Mouse (Mus musculus) lung, postnatal 25 days (tissue): ENCODE data around the gene Npb.
A peak's percentile ranks its signal among the peaks of the same experiment; 100 is the strongest.
"Not testable (repeated sequence)": the region's sequence is repeated elsewhere in the genome, so short reads cannot be mapped to it uniquely, and the experiment has no call there.

Experiments
- DNase-seq: peaks from one replicate; pipeline ENCODE4 v3.0.0; 2022; ENCODE audit warnings: low spot score

Gene Npb

DNA sequence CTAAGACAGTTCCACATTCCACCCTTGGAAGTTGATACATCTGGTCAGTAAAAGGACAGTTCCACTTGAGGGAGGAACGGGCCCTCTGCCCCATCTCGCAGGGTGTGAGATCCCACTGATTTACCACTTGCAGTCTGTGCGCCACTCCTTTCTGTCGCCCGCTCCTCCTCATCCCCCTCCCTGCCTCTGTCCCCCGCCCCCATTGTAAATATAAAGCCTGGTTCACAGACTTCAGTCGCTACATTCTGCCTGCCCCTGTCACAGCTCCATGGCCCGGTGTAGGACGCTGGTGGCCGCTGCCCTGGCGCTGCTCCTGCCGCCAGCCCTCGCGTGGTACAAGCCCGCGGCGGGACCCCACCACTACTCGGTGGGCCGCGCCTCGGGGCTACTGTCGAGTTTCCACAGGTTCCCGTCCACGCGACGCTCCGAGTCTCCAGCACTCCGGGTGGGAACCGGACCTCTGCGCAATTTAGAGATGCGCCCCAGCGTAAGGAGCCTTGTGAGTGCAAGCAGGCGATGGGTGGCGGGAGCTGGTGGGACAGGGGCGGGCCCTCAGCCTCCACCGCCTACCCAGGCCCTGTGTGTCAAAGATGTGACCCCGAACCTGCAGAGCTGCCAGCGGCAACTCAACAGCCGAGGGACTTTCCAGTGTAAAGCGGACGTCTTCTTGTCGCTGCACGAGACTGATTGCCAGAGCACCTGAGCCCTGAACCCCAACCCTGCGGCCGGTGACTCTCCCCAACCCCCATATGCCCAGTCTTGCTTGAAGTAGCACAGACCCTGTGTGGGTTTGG lies at the start of gene Npb:
Npb (plus strand) TSS at position 237 of the 794 bp plus-strand sequence.
- no peak for DNase-seq

DNA sequence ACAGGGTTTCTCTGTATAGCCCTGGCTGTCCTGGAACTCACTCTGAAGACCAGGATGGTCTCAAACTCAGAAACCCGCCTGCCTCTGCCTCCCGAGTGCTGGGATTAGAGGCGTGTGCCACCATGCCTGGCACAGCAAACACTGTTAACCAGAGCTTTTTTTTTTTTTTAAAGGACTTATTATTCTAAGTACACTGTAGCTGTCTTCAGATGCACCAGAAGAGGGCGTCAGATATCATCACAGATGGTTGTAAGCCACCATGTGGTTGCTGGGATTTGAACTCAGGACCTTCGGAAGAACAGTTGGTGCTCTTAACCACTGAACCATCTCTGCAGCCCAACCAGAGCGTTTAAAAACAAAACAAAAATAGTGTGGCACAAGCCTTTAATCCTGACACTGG lies 49.4 kb upstream of the Npb start:
- not testable (repeated sequence) for DNase-seq

DNA sequence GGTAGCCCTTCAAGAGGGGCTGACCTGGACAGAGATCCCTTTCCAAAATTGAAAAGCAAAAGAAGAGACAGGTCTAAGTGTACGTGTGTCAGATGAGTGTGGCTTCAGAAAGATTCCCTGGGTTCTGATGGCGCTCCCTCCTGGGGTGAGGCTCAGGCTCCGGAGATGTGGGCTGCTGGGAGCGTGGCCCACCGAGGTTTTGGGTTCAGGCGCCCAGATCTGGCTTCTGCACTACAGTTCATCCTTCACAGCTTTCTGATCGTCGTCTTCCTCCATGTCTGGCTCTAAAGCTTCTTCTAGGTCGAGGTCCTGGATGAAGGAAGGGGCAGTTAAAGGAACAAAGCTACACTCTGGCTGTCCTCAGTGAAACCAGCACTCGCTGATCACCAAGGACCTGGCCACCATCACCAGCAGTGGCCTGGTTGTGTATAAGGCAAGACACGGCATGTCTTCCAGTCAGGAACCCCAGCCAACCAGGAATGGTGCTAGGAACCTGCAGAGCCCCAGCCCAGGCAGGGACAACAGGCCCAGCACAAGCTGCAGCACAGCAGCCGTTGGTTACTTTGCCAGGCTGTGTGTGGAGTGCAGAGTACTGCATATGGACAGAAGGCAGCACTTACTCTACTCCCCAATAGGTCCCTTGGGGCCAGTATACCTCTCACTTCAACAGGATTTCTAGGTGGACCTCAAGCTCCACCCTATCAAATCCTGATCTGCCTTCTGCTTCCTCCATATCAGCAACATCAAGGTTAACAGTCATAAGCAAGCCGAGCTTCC lies 47.1 kb upstream of the Npb start:
- no peak for DNase-seq

- DNase-seq: no peak
Observed at GRCm38 (mm10) chr11:120562949-120563348, 45.3 kb upstream of the Npb start.

DNA sequence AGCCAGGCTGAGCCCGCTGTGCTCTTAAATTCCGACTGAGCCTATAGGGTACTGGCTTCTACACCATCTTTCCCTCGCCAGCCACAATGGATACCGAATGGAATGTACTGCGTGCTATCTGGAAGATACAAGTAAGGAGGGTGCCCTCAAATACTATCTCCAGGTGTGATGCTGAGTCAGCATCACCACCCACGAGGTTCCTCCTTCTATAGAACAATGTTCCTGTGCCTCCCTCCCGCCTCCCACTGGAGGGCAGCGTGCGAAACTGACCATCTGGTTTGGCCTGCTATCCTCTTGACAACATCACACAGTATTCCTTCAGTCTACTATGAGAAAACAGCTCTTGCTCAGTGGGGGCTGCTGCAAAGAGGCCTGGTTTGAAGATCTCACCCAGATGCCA lies 43.2 kb upstream of the Npb start:
- DNase-seq: no peak

DNA sequence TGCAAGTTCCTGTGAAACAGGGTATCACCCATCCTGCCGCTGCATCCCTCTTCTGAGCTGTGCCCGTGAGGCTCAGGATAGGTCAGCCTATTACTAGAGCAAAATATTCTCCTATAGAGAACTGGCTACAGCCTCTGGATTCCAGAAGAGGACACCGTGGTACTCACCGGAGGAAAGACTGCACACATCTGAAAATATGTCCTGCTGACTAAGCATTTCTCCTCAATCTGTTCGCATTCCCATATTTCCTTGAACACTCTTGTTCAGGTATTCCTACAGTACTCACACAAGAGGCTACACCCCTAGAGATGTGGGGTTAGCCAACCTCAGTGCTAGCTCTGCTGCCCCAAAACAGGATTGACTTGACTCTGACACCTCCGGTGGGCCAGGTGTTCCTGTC lies 40.0 kb upstream of the Npb start:
- DNase-seq: no peak

GRCm38 (mm10) chr11:120571122-120571521 lies 37.2 kb upstream of the Npb start:
- DNase-seq: no peak

- no peak for DNase-seq
Observed at GRCm38 (mm10) chr11:120571754-120572416, 36.4 kb upstream of the Npb start.

DNA sequence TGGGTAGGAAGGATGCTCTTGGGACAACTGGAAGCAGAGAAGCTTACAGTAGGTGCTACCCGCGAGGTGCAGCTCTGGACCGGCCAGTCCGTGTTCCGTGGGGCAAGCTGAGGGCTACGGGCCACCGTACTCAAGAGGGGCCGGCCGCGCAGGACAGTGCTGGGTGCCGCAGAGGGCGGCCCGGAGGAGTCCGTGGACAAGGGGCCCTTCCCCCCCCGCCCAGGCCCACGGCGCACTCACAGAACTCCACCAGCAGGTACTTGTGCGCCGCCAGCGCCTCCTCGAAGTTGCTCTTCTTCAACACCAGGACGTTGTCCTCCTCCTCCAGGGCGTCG lies 35.9 kb upstream of the Npb start:
- no peak for DNase-seq

DNA sequence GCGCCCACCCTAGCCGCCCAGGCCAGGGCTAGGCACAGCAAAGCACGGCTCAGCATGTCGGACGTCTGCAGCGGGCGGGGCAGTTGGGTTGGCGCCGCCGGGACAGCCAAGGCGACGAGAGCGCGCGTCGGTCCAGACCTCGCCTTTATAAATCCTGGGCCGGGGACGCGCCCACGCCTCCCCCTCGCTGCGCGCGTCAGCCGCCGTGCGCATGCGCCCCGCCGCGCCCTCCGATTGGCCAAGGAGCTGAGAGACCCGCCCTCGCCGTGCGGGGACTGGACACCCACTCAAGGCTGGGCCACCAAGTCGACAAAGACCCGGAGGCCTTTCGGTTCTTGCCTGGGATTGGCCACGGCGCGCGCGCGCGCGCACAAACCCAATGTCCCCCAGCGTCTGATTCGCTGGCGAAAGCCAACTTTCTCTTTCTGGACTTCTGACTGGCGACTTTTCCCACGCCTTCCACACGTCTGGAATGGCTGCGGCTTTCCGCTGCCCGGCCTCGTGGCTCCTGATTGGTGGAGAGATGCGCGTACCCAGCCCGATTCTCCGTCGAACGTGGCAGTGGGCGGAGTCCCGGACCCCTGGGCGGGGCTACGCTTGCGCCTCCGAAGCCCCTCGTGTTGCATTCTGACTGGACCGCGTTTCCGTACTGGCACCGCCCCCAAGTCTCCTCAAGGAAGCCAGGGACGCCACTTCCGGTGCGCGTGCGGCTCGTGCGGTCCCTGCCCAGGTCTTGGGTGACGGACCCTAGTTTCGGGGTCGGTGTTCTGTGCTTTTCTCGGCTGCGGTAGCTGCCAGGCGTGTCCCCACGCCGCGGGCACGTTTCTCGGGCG lies 35.3 kb upstream of the Npb start, which contains the start of gene P4hb:
P4hb (minus strand) TSS at position 502 of the 833 bp plus-strand sequence.
- peak; percentile 100 for DNase-seq

DNA sequence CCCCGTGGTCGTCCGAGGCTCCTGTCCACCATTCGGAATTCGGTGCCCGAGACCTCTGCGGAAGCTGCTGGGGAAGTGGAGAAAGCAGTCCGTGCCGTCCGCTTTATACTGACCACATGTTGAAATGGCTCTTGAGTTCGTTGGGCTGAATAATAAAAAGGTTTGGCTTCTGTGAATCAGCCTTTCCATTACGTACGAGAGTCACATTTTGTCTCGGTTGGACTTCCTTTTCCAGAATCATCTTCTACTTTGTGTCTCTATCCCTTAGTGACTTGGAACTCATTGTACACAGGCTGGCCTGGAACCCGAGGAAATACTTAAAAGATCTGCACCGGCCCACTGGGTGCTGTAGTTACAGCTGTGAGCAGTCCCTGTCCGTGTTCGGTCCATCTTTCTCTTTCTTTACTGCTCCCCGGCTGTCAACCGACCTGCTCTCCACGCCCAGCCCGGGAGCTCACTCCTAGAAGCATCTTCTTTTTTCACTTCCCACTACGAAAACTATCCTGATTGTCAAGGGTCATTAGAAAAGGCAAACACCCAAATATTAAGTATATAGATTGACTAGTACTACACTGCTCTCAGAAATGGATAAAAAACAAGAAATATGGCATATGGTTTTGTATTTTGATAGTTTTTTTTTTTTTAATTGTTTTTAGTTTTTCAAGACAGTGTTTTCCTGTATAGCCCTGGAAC lies 34.5 kb upstream of the Npb start:
- DNase-seq: no peak

DNA sequence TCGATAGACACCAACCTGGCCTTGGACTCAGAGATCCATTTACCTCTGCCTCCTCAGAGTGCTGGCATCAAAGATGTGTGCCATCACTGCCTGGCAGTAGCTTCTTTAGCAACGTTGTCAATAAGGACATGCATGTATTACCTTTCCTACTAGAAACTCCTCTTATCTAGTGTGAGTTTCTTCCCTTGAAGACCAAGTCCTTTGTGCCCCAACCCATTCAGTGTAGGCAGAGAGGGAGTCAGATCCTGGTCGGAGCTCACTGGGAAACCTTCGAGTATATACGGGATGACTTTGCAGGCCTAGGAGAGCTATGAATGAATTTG lies 34.0 kb upstream of the Npb start:
- DNase-seq: no peak

DNA sequence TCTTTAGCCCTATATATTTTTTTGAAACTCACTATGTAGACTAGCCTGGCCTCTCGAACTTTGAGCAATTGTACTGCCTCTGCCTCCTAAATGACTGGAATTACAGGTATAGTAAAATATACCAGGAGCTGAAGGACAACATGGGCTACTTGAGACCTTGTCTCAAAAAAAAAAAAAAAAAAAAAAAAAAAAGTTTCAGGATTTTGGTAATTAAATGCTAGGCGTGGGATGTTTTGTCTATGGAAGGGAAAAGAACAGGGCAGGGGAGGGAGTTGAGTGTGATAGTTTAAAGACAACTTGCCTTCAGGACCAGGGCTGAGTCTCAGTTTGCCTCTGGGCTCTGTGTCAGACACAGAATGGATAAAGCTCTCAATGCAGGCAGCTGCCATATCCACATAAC lies 33.2 kb upstream of the Npb start:
- DNase-seq: no peak

DNA sequence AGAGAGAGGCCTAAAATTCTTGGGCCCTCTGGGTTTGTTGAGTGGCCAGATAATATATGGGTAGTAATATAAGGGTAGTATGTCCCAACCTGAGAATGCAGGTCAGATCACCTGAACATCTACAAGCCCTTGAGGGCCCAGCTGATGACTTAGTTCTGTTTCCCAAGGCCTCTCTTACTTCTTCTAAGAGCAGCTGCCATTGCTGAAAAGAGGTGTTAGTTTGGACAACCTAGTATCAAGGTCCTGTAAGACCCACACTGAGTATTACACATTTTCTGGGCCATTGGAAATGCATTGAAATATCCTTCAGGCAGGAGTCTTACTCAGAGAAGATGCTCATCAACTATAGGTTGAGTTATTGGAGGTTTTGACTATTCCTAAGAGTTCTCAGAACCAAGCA lies 32.3 kb upstream of the Npb start:
- DNase-seq: no peak

DNA sequence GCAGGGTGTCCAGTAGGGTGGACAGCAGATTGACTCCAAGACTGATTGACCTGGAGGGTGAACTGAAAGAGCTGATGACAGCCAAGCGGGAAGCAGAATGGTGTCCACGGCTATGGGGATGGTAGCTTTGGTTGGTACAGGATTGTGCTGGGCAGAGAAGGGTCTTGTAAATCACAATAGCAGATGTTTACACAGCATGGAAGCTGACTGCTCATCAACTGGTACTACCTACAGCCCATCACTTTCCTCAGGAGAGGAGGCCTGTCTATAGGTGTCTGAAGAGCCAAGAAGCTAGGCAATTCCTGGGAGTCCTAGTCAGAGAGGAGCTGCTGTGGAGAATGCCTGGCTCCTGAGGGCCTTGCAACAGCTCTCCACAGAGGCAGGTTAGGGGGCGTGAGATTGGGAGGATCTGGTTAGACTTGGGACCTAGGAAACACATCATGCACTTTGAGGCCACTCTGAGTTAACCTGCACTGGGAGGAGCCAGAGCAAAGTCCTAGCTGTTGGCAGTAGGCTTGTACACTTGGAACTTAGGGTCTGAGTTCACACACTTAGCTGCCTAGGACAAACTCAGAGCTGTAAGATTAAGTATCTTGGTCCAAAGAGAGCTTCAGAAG lies 31.8 kb upstream of the Npb start:
- DNase-seq: no peak

DNA sequence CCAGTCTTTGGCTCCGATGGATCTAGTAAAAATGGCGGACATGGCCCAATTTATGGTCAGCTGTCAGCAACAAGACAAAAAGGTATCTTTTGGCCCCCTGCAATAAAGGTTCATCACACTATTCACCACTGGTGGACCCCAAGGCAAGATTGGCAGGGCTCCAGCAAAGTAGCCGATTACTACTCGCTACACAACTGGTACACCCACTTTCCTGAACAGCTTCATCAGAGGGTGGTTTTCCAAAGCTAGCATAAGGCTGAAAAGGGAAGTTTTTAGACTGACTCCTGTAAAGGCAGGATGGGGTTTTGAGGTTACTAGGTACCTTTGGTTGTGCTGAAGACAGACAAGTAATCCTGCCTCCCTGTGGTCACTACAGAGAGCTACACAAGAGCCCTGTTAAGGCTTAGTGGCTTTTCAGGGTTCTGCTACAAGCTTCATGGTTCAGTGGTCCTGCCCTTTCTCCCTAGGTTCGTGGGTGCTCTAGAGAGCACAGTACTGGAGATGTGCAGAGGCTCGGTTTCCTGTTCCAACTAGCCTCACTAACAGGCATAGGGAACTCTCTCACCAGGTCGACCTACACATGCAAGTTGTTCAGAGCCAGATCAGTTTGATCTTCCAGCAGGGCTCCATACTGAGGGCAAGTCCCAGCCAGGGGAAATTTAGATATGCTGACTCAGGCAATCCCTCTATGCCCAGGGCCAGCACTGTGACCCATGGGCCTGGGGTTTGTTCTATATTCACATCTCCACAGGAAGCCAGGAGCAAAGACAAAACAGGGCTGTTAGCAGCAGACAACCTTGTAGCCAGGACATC lies 30.9 kb upstream of the Npb start:
- no peak for DNase-seq

DNA sequence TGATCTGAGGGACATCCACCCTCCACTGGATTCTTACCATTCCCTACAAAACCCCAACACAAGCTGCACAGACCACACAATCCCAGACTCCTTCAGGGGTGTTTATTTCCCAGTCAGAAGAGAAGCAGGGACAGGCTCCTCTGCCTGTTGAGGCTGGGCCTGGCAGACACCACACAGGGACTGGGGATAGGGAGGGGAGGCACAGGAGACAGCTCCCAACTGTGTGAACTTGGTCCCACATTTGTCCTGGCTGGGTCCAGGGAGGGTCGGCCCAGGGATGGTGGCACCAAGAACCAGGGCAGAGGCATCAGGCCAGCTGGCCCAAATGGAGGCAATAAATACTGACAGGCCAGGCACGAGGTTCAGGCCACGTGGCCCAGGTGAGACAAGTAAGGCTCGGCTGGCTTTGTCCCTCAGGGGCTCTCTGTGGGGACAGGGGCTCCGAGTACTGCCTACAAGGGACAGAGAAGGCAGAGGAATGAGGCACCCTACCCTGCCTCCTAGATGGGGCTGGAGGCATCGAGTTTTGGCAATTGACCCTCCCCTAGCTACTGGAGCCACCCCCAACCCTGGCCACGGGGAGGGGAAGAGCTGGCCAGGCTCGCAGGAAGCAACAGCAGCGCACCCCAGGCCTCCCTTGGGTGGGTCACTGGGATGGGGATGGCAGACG lies 30.1 kb upstream of the Npb start:
- DNase-seq: no peak

GRCm38 (mm10) chr11:120578694-120579243 lies 29.5 kb upstream of the Npb start:
- no peak for DNase-seq

DNA sequence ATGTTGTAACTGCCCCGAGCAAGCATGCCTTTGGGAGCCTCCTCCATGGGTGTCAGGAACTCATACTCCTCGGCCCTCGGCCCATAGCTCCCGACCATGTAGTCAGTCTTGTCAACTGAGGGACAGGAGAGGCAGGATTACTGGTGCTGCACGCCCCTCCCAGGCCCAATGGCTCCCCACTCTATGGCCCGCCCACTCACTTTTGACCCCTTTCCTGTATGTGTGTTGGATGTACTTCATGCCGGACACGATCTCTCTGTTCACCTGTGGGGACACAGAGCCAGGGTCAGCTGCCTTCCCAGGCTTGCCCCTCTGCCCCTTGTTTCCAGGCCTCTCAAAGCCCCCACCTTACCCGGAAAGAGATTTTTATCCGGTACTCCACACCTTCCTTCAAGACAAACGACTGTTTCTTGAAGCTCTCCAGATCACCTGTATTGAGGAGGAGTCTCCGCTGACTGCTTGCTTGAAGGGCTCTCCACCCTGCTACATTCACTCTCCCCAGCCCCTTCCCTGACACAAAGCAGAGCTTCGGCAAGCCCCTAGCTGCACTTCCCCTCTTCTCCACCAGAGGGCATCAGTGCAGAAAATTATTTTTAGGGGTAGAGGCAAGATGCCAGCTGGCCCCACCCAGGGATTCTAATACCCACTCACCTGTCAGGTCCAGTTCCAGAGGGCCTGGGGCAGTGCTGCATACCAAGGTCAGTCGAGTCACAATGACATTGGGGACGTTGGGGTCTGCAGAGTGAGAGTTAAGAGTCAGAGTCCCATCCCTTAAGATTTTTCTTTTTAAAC lies 28.8 kb upstream of the Npb start:
- DNase-seq: peak; percentile 76
